Mouse (Mus musculus) spleen, adult 2 months (tissue): ENCODE measurements at regions not wholly inside any gene's neighbourhood (a gene's known extent, or its start where the extent isn't known, plus 50 kb on each side); places are given as distances from the start of the nearest gene placed in this dataset.

ENCODE experiments used
- DNase-seq, 2 experiments: peaks; one replicate each; pipeline versions ENCODE4 v3.0.0 to v3.0.0-alpha.2; 2012 to 2021; ENCODE audit warnings: low spot score in 2 of 2, low read depth in 1 of 2
- H3K27ac ChIP-seq: fragments of 200-500 bp; 2 replicates; pipeline ENCODE4 v1.5.1; 2012; ENCODE audit warnings: low read length, inconsistent platforms; ENCODE audit not compliant: insufficient read depth
- H3K27me3 ChIP-seq: fragments of 200-500 bp; 2 replicates; pipeline ENCODE4 v1.6.1; 2012; ENCODE audit warnings: mild to moderate bottlenecking, moderate library complexity, low read length, inconsistent platforms; ENCODE audit not compliant: control insufficient read depth, insufficient read depth
- H3K36me3 ChIP-seq: fragments of 200-500 bp; 2 replicates; pipeline ENCODE4 v1.6.1; 2012; ENCODE audit warnings: mild to moderate bottlenecking, low read length, inconsistent platforms; ENCODE audit not compliant: control insufficient read depth, insufficient read depth
- H3K4me1 ChIP-seq: fragments of 200-500 bp; 2 replicates; pipeline ENCODE4 v1.6.1; 2011; ENCODE audit warnings: inconsistent platforms; ENCODE audit not compliant: control insufficient read depth, insufficient read depth, insufficient read length
- H3K4me3 ChIP-seq: fragments of 200-500 bp; 2 replicates; pipeline ENCODE4 v1.5.1; 2011; ENCODE audit warnings: mild to moderate bottlenecking, inconsistent platforms; ENCODE audit not compliant: insufficient read depth, insufficient read length; ENCODE audit errors: extremely low read depth
- CTCF ChIP-seq: fragments of 200-500 bp; IDR thresholded peaks from 2 replicates; pipeline ENCODE4 v1.5.1; 2011; ENCODE audit warnings: mild to moderate bottlenecking, inconsistent platforms; ENCODE audit not compliant: insufficient read depth, insufficient read length, insufficient replicate concordance; ENCODE audit errors: extremely low read depth
- POLR2A ChIP-seq: fragments of 200-500 bp; IDR thresholded peaks from 2 replicates; pipeline ENCODE4 v1.6.1; 2011; ENCODE audit warnings: low read depth, low read length, inconsistent platforms
- WGBS: fragments of 180-500 bp; shearing (Covaris S2); methylation state at CpG from one replicate; pipeline ENCODE4 v1.1.7; 2018; 5-methylcytosine and 5-hydroxymethylcytosine counted together

- WGBS: 85% methylated on average over 4 of the region's 4 CpGs
- no peak for DNase-seq
- Histone ChIP-seq H3K4me1 (no peaks in the 10 kb centered on the region), H3K36me3 (no peaks in the 10 kb centered on the region), H3K4me3 (no peak overlapping the region), H3K27ac (no peak overlapping the region), H3K27me3 (no peaks in the 10 kb centered on the region)
- no peak for TF ChIP-seq CTCF
- no peak for TF ChIP-seq POLR2A
These were observed 270.9 kb downstream of the Bcl11a start for GRCm38 (mm10) chr11:24348741-24349140.

GRCm38 (mm10) chr11:24349967-24350643, 272.2 kb downstream of the Bcl11a start:
- no peak for DNase-seq
- H3K27ac ChIP-seq: no peak overlapping the region
- no peaks in the 10 kb centered on the region for H3K4me1 ChIP-seq
- 84% methylated on average over 10 of the region's 10 CpGs for WGBS
- H3K27me3 ChIP-seq: no peaks in the 10 kb centered on the region
- H3K4me3 ChIP-seq: no peak overlapping the region
- TF ChIP-seq POLR2A (no peak), CTCF (no peak)
- no peaks in the 10 kb centered on the region for H3K36me3 ChIP-seq

GRCm38 (mm10) chr11:24350839-24351238, 273.0 kb downstream of the Bcl11a start:
- no peaks in the 10 kb centered on the region for H3K4me1 ChIP-seq
- TF ChIP-seq POLR2A (no peak), CTCF (no peak)
- no peak overlapping the region for H3K27ac ChIP-seq
- no peak for DNase-seq
- no peak overlapping the region for H3K4me3 ChIP-seq
- H3K27me3 ChIP-seq: no peaks in the 10 kb centered on the region
- H3K36me3 ChIP-seq: no peaks in the 10 kb centered on the region
- WGBS: 96% methylated on average over 4 of the region's 4 CpGs

- no peak overlapping the region for H3K27ac ChIP-seq
- no peaks in the 10 kb centered on the region for H3K27me3 ChIP-seq
- TF ChIP-seq POLR2A: no peak
- no peak for TF ChIP-seq CTCF
- no peaks in the 10 kb centered on the region for H3K4me1 ChIP-seq
- DNase-seq: no peak
- WGBS: 84% methylated on average over 3 of the region's 3 CpGs
- H3K36me3 ChIP-seq: no peaks in the 10 kb centered on the region
- H3K4me3 ChIP-seq: no peak overlapping the region
These were observed 274.2 kb downstream of the Bcl11a start for GRCm38 (mm10) chr11:24352071-24352470.

- 79% methylated on average over 1 of the region's 1 CpGs for WGBS
- H3K4me3 ChIP-seq: no peak overlapping the region
These were observed 275.2 kb downstream of the Bcl11a start for GRCm38 (mm10) chr11:24353056-24353455.

GRCm38 (mm10) chr11:24357388-24357787, 279.5 kb downstream of the Bcl11a start:
- WGBS: 0% methylated on average over 1 of the region's 1 CpGs
- no peak for TF ChIP-seq POLR2A
- no peak for TF ChIP-seq CTCF

More at GRCm38 (mm10) chr11:24353056-24353455, 275.2 kb downstream of the Bcl11a start:
- no peaks in the 10 kb centered on the region for H3K4me1 ChIP-seq
- no peaks in the 10 kb centered on the region for H3K27me3 ChIP-seq
- TF ChIP-seq POLR2A (no peak), CTCF (no peak)
- H3K27ac ChIP-seq: no peak overlapping the region
- no peaks in the 10 kb centered on the region for H3K36me3 ChIP-seq
- DNase-seq: no peak

GRCm38 (mm10) chr11:24359086-24359485, 281.2 kb downstream of the Bcl11a start:
- H3K27ac ChIP-seq: no peak overlapping the region
- DNase-seq: no peak
- H3K27me3 ChIP-seq: no peaks in the 10 kb centered on the region
- H3K4me3 ChIP-seq: no peak overlapping the region
- H3K4me1 ChIP-seq: no peaks in the 10 kb centered on the region
- H3K36me3 ChIP-seq: no peaks in the 10 kb centered on the region
- TF ChIP-seq CTCF (no peak), POLR2A (no peak)

More at GRCm38 (mm10) chr11:24357388-24357787, 279.5 kb downstream of the Bcl11a start:
- DNase-seq: peak in 1 of 2 experiments; percentile 11
- H3K4me1 ChIP-seq: no peaks in the 10 kb centered on the region
- H3K27me3 ChIP-seq: no peaks in the 10 kb centered on the region
- no peak overlapping the region for H3K27ac ChIP-seq
- no peaks in the 10 kb centered on the region for H3K36me3 ChIP-seq
- no peak overlapping the region for H3K4me3 ChIP-seq
